Mouse (Mus musculus) spleen, adult 12 weeks (tissue): ENCODE data around the gene Prkag2.
"Not testable (repeated sequence)": the region's sequence is repeated elsewhere in the genome, so short reads cannot be mapped to it uniquely, and the experiment has no call there.

Source experiments
- DNase-seq: peaks from one replicate; pipeline ENCODE4 v3.0.0; 2022; ENCODE audit warnings: low spot score

Gene Prkag2

DNA sequence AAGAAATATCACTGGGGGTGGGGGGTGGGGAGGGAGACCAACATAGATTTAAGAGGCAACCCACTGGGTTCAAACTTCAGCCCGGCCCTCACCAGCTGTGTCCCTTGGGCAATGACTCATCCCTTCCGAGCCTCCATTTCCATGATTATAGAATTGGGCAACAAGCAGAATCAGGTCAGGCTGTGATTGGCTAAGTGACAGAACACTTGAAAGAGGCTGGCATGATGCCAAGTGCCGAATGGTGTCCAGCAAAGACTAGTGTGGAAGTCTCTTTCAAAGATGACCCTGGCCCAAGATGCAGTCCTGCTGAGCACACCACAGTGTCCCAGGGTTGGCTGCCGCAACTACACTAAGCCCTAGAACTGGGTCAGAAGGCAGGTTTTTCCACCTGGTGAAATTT lies 14.2 kb downstream of the Prkag2 start:
- DNase-seq = no peak

DNA sequence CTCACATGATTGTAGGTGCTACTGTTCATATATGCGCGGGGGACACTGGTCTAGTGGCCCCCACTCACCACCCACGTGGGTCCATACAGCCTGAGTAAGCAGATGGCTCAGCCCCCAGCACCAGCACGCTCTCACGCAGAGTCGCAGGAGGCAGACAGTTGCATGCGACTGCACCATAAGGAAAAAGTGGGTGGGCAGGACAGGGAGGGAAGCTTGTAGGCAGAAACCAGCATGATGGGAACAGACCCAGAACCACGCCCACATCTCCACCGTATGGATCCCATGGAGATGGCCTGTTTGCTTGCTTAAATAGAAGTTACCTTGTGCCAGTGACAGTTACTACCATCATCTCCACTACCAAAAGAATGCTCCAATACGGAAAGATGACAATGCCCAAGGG lies 15.3 kb downstream of the Prkag2 start:
- DNase-seq = no peak

DNA sequence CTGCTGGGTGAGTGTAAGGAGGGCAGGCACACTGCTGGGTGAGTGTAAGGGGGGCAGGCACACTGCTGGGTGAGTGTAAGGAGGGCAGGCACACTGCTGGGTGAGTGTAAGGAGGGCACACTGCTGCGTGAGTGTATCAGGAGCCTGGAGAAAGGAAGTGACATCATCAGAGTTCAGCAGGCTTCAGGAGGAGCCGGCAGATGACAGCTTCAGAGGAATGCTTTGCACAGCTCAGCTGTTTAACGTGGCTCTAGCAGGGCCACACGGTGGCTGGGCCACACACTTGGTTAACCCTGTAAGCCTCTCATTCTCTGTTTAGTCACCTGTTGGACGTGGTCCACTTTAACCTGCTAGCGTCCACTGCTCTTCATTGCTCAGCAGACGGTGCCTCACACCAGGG lies 16.6 kb downstream of the Prkag2 start:
- no peak for DNase-seq

DNA sequence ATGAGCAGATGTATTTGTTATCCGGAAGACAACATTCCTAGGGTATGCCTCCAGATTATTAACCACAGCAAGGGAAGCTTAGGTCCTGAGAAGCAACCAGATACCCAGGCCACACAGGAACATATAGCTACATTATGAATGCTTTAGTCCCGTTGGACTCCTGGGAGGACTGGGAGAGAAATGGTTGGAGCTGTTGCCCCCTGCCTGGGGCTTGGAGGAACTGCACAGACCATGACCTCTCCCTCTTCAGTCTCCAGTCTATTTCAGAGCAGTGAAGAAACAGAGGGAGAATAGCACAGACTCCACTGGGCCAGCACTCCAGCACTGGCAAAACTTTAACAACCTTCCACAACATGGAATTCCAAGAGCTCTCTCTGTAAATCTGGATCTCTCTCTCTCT lies 17.9 kb downstream of the Prkag2 start:
- DNase-seq = no peak

DNA sequence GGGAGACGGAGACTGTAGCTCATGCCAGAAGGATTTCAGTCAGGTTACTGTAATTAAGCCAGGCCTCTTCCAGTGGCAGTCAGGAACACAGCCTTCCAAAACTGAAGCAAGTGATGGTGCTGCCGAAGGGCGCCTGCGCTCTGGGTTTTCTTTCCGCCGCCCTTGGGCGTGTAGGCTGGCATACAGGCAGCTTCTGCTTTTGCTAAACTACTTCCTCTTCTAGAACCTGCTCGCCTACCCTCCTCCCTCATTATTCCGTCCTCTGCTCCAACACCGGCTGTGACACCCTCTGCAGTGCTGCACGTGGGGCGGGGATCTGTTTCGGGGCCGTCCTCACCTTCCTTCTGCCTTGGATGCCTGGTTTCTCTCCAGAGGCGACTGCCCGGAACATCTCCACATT lies 18.9 kb downstream of the Prkag2 start:
- DNase-seq = peak; percentile 35

DNA sequence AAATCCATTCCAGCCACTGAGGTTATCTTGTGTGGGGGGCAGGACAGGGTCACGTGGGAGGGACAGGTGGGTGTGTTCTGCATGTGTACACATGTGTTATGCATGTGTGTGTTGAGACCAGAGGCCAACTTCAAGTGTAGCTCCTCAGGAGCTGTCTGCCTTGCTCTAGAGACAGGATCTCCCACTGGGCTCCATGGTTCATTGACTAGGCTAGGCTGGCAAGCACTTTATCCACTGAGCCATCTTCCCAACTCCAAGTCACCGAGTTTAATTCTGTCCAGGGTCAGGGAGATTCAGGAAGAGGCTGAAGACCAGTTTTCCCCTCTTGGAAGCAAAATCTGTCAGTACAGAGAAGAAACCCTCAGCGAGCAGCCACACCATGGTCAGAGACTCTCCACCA lies 19.4 kb downstream of the Prkag2 start:
- no peak for DNase-seq

DNA sequence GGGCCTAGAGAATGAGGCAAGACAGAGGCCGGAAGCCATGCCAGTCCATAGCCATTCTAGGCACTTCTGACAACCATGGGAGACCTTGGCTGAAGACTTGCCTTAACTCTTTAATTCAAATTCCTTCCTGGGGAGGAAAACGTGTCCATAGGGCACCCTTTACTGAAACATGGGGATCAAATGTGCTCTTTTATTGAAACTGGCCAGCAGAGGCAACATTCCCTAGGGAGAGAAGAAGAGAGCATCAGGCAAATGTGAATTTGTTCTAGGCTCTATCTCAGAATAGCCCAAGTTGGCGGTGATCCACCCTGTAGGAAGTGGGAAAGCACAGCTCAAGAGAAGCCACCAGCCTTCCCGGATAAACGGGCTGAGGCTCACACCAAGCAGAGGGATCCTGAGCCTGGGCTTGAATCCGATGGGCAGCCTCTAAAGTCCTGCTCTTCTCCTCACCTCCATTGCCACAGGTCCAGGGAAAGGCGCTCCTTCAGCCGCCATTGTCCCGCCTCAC lies 19.9 kb downstream of the Prkag2 start:
- DNase-seq = no peak

DNA sequence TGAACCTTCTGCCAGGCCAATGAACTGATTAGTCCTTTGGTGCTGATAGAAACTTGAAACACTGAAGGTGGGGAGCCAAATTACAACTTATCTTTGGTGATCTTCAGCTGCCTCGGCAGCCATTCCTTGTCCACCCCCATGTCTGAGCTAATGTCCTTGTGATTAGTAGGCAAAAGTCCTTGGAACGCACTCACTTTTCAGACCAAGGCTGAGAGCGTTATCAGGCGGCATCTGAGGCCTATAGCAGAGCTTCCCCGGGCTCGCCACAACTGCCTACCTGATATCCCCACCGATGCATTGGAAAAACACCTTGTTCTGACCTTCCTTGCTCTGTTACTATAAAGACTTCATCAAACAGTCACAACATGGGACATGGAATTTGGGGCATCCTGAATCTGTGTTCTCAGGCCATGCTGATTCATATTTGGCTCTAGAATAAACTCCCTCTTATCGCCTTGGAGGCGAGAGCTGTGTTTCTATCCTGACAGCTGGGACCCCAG lies 20.6 kb downstream of the Prkag2 start:
- no peak for DNase-seq

DNA sequence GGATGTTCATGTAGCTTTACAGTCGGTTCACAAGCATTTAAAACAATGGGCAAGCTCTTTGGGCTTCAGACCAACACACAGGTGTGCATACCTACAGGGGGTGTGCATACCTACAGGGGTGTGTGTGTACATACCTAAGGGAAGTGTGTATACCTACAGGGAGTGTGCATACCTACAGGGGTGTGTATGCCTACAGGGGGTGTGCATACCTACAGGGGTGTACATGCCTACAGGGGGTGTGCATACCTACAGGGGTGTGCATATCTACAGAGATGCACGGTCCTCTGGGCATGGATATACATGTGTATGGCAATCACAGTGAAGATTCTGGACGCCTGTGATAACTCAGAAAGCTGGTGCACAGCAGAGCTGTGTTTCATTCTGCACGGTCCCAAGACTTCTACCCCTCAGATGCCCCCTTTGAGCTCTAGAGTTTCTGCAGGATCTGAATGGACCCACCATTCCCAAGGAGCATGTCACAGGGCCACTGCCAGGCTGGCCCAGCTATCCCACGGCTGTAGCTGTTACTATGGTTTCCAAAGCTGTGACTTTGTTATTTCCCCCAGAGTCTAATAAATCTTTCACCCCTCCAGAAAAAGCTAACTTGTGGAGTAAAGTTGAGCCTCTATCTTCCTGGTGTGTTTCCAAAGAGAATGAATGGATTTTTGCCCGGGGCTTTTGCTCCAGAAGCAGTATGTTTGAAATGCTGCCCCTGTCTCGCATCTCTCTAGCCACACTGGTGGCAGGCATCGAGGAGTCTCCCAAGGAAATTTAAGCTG lies 22.4 kb downstream of the Prkag2 start:
- no peak for DNase-seq

DNA sequence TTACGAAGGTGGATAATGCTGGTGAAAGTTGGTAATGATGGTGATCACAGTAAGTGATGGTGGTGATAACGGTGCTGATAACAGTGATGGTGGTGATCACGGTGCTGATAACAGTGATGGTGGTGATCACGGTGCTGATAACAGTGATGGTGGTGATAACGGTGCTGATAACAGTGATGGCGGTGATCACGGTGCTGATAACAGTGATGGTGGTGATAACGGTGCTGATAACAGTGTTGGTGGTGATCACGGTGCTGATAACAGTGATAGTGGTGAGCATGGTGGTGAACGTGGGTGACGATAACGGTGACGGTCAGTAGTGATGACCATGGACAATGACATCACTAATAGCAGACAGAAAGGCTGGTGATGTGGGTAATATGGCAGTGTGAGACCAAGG lies 23.2 kb downstream of the Prkag2 start:
- DNase-seq = not testable (repeated sequence)

DNA sequence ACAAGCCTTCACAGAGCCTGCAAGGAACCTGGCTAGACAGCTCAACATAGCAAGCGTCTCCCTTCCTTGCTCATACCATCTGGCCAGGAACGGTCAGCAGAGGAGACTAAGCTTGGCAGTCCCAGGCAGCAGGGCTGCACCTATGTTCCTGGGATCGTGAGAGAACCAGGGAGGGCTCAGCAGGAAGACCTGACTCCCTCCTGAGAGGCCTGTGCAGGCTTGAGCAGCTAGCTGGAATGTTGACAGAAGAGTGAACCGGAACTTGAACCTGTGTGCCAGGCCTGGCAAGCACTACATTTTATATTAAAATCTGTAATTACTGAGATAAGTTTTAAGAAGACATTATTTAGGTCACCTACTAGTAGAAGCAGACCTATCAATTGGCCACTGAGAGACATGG lies 24.8 kb downstream of the Prkag2 start:
- DNase-seq = no peak

DNA sequence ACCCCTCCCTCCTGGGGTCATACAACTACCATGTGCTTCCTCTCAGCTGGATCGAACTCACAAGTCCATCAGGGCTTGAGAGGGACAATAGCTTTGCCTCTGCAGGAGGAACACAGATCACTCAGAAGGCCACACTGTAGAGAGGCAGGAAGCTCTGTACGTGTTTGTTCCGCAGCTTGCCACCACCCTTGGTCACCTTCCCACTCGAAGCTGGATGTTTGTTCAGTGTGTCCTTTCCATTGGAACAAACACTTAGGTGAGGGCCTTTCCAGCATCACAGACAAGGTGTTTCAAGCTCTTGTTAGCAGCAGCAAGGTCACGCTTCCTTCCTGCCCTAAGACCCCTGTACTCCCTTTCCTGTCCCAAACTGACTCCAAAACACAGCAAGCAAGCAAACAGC lies 30.6 kb downstream of the Prkag2 start:
- no peak for DNase-seq

DNA sequence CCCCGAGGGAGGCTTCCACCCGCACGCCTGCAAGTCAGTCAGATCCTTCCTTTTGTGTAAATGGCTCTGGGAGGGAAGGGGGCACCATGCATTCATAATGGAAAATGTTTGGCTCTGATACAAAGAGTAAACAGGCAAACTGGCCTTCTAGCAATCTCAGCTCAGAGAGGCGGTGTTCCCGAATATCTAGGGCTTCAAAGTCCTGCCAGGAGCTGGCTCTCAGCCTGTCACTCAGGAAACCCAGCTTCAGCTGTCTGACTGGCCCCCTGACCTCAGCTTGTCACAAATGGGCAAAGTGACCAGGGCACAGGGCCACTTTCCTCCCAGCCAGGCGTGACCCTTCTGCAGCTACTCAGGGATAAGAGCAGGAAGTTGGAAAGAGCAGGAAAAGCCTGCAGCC lies 33.3 kb downstream of the Prkag2 start:
- no peak for DNase-seq

DNA sequence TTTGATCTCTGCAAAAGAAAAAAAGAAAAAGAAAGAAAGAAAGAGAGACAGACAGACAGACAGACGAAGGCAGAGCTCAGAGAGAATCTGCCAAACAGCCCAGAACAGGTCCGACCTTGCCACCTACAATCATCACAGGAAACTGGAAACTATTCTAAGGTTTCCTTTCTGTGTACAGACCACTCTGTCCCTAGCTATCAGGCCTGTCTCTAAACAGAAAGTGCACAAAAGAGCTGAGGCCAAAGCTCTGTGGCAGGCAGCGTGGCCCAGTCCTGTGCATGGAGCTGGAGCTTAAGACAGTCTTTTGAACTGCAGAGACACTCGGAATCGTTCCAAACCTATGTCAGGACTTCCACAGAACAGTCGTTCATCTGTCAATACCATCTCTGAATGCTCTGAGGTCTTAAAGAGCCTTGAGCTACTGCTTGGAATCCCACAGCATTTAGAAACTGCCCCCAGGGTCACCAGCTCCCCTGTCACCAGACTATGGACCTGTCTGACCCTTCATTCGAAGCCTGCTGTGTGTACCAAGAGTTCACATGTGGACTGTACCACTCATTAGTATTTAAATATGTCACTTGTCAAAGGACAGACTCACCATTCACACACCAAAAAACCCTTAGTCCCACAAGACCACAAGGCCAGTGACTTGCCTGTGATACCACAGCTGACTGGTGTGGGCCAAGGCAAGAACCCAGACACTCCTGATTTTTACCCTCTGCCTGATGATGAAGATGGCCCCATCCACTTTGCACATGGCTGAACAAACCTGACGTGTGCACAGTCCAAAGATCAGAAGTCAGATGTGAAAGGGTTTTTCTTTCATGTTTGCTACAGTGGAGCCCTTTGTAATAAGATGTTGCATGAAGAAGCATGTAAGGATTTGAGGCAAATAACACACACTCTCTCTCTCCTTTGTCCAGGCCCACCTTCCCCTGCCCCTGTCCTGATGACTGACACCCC lies 35.9 kb downstream of the Prkag2 start:
- DNase-seq = no peak

DNA sequence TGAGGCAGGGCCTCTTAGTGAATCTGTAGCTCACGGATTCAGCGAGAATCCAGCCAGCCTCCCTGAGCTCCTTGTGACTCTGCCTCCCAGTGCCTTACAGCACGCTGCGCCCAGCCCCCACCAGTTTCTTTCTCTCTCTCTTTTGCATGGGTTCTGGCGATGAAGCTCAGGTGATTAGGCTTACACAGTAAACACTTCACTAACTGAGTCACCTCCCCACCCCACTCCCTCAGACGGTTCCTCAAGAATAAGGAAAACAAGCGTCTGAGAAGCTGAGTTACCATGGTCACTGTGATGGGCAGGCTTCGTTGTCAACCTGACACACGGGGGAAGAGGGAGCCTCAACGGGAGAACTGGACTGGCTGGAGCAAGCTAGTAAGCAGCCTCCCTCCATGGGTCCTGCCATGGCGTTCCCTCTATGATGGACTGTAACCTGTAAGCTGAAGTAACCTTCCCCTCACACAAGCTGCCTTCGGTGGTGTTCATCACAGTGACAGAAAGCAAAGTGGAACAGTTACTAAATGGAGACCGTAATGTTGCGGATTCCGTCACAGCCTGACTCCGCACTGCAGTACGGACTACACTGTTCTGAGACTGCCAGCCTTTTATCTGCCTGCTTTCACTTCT lies 37.8 kb downstream of the Prkag2 start:
- no peak for DNase-seq

DNA sequence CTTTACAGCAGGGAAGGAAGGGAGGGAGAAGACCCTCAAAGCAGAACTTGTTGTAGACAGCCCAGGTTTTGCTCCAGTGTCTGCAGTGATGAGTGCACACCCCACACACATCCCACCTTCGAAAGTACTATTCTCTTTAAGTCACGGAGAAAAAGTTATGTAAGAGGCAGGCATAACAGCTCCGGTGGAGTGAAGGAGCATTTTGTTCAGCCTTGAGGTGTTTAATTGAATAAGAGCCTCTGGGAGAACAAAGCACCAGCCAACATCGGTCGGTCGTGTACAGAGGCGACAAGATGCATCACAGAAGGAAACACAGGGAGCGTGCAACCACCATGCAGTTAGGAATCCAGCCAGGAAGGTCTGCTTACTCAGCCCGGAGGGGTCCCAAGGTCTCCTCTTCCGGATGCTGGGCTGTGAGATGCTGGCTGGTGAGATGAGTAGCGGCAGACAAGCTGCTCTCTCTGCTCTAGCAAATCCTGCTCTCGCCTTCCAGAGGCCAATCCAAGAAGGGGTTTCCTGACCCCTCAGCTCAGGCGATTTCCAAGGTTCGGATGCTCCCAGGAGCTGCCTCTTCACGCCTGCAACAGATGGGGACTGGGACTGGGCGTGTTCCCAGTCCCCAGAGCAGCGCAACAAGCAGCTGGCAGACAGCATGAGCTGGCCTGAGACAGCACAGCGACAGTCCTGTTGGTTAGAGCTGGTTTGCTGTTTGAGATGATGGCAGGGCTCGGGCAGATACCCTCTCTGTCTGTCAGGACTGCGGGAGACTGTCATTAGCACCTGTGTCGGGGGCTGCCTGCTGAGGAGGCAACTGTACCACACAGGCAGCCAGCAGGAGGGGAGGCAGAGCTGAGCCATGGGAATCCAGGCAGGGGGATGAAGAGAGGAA lies 41.3 kb downstream of the Prkag2 start:
- DNase-seq = no peak

DNA sequence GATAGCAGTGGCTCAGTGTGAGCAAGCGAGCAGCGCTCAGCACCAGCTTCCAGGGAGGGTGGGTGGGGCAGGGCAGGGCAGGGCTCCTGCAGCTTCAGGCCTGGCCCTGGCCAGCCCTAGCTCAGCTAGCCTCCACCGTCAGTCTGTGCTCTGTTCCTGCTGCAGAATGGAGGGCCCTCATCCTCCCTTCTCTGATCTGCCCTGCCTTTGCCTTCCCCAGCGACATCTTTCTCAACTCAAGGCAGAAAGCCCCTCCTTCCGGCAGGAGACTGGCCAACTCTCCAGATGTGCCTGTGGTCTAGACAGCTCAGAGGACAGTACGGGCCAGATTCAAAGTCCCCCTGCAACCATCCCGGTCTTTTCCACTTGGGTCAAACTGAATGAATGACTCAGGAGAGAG lies 42.0 kb downstream of the Prkag2 start:
- no peak for DNase-seq

DNA sequence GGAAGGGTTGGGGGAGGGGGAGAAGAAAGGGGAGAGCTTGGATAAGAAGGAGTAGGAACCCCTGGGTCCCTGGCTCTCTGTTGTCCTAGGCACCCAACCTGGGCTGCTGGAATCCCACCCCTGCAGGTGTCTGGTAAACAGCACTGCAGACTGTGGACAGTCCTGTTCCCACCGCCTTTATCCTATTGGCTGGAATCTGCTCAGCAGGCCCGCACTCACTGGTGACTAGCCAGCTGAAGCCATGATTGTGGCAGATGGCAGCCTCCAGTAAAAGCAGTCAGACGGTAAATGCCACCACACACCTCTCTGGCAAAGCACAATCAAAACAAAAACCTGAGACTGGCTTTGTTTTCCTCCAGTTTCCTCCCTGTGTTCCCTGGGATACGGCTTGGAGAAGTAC lies 45.2 kb downstream of the Prkag2 start:
- DNase-seq = no peak

DNA sequence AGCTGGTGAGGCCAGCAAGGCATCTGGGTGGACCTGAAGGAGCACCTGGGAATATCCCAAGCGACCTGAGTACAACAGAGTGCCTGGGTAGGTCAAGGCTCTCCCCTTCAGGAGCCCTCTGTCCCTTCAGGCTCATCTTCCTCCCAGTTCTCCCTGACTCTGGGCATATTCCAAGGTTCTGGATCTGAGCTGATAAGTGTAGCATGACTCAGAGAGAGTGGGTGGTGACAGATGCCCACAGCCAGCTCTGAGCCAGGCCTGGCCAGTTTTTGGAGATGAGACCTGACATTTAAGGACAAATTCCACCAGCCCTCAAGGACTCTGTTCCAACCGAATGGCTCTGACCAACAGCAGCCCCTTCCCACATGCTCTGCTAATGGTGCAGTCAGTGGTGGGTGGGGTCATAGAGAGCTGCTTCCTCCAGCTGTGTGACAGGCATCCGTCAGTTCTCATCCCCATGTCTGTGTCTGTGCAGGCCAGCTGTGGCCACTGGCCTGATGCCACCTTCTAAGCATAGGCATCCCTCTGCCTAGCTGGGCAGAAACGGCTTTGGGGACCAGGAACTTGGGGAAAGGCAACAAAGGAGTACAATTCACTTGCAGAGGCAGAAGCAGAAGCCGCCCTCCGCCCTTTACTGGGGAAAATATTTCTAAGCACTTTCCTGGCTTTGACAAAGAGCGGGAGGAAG lies 46.3 kb downstream of the Prkag2 start:
- DNase-seq = no peak

DNA sequence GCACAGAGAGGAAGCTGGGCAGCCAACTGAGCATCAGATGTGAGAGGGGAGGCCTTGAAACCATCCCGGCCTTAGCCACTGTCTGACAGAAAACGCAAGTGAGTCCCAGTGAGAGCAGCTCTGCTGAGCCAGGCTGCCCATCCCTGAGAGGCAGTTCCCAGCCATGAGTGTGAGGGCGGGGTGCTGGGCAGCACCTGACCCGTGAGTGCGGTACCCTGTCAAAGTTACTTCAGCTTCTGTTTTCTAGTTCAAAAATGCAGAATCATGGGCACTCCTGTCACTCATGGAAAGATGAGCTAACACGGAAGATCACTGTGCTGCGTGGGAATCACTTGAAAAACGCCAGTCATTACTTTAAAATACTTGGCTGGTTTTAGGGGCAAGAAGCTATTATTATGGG lies 49.6 kb downstream of the Prkag2 start:
- DNase-seq = no peak

DNA sequence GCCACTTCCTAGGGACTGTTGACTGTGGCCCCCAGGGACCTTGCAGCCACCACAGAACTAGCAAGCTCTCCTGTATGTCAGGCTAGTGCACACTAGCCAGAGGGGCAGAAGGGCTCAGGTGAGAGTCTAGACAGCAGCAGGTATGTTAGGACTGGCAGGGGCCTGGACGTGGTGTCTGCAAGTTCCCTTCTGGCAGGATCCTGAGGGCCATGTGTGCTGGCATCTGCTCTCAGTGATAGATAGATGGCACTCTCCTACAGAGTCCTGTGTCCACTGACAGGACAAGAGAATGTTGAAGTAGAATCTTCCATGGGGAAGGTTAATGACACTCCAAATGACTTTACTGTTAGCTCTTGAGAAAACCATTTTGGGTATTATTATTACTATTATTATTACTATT lies 52.8 kb downstream of the Prkag2 start:
- DNase-seq = no peak
